Mouse (Mus musculus): Measurements from ENCODE around the gene Mkrn2. TPM values are rescaled to one million over a fixed set of nuclear protein-coding genes. Genes with fewer than 3 reads are reported as not detected.
A peak's percentile ranks its signal among the peaks of the same experiment; 100 is the strongest.
"Not testable (repeated sequence)": the region's sequence is repeated elsewhere in the genome, so short reads cannot be mapped to it uniquely, and the experiment has no call there.

Mkrn2 gene
- polyA plus RNA-seq, 1 experiment from 2014 or later = 25.6 TPM

DNA sequence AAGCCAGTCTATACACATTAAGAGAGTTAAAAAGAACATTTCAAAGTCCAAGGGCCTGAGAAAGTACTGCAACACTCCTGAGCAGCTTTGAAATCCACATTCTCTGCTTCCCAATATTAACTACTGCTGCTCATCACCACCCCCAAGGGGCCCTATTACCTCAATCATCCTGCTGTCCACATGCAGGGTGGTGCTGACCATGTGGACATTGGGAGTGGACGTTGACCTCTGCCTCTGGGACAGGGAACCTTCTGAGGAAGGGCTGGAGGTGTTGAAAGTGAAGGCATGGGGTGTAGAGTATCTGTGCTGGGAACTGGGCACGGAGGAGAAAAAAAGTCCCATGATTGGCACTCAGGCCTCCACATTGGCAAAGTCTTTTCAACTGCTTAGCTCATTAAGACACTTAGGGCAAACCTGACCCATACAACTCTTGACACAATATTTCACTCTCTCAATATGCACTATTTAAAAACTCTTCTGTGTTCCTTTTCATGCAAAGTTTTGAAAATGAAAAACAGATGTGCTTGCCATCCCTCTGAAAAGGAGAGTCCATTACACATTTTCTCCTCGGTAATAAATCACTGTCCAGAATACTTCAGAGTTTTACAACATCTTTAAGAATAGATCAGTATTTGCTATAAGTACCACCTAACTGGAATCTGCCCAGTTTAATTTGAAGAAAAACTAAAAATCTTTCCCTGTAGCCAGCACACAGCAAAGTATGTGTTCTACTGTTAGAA, 29.5 kb downstream of the Mkrn2 start:
- Histone ChIP-seq H3K27ac (ENCODE audit: low read length) (no peak overlapping the region), H3K27me3 (replicated peaks; ENCODE audit: control insufficient read depth, insufficient read depth, low read length) (no peaks in the 10 kb centered on the region), H3K4me2 (ENCODE audit: low read depth, low read length) (no peak overlapping the region), H3K9ac (ENCODE audit: low read depth, low read length) (no peak overlapping the region), H3K4me1 (ENCODE audit: control insufficient read depth, insufficient read depth, low read length) (no peaks in the 10 kb centered on the region), H3K4me3 (ENCODE audit: low read length) (no peak overlapping the region), H3K9me3 (ENCODE audit: control insufficient read depth, low read length) (no peaks in the 10 kb centered on the region), H3K36me3 (ENCODE audit: control insufficient read depth, insufficient read depth, low read length) (peaks cover 16% of the 10 kb centered on the region)
- ATAC-seq = no peak
- 84% methylated on average over 3 of the region's 3 CpGs for WGBS

DNA sequence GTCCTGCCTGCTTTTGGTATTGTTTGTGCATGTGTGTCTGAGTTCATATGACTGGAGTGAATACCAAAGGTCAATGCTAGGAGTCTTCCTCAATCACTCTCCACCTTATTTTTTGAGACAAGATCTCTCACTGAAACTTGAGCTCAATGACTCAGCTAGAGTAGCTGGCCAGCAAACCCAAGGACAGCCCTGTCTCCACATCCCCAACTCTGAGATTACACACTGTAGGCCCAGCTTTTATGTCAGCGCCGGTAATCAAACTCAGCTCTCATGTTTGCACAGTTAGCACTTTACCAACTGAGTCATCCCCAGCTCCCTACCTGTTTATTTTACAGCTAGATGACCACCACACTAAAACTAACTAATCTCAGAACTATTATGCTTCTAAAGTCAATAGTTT, 32.3 kb downstream of the Mkrn2 start:
- H3K4me3 ChIP-seq (ENCODE audit: low read length) = no peak overlapping the region
- H3K4me1 ChIP-seq (ENCODE audit: control insufficient read depth, insufficient read depth, low read length) = no peaks in the 10 kb centered on the region
- no peaks in the 10 kb centered on the region for H3K27me3 ChIP-seq (replicated peaks; ENCODE audit: control insufficient read depth, insufficient read depth, low read length)
- H3K36me3 ChIP-seq (ENCODE audit: control insufficient read depth, insufficient read depth, low read length) = peaks cover 16% of the 10 kb centered on the region
- 71% methylated on average over 2 of the region's 2 CpGs for WGBS
- H3K27ac ChIP-seq (ENCODE audit: low read length) = peak overlapping the region; percentile 45; the same call in 1 of the 2 replicates
- no peaks in the 10 kb centered on the region for H3K9me3 ChIP-seq (ENCODE audit: control insufficient read depth, low read length)
- no peak overlapping the region for H3K9ac ChIP-seq (ENCODE audit: low read depth, low read length)
- no peak overlapping the region for H3K4me2 ChIP-seq (ENCODE audit: low read depth, low read length)
- no peak for ATAC-seq

DNA sequence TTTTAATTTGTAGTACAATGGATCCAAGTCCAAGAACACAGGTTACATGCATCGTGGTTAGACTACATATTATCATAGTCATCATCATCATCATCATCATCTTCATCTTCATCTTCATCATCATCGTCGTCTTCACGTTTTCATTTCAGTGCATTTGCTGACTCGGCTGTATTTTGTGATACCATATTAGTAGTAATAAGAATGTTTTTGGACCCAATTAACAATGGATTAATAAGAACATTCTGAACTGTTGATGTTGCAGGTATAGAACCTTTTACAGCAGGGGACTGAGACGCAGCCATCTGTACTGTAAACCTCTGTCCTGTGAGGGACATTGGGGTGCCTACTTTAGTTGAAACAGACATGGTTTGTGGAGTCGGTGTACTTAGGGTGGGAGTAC, 36.5 kb downstream of the Mkrn2 start:
- H3K36me3 ChIP-seq (ENCODE audit: control insufficient read depth, insufficient read depth, low read length) = peaks cover 13% of the 10 kb centered on the region; the same call in 1 of the 2 replicates
- not testable (repeated sequence) for H3K4me1 ChIP-seq (ENCODE audit: control insufficient read depth, insufficient read depth, low read length); H3K27me3 ChIP-seq (replicated peaks; ENCODE audit: control insufficient read depth, insufficient read depth, low read length); H3K9me3 ChIP-seq (ENCODE audit: control insufficient read depth, low read length); H3K9ac ChIP-seq (ENCODE audit: low read depth, low read length); H3K4me2 ChIP-seq (ENCODE audit: low read depth, low read length); H3K4me3 ChIP-seq (ENCODE audit: low read length); H3K27ac ChIP-seq (ENCODE audit: low read length); ATAC-seq
- whole genome bisulfite sequencing = 94% methylated on average over 7 of the region's 7 CpGs

DNA sequence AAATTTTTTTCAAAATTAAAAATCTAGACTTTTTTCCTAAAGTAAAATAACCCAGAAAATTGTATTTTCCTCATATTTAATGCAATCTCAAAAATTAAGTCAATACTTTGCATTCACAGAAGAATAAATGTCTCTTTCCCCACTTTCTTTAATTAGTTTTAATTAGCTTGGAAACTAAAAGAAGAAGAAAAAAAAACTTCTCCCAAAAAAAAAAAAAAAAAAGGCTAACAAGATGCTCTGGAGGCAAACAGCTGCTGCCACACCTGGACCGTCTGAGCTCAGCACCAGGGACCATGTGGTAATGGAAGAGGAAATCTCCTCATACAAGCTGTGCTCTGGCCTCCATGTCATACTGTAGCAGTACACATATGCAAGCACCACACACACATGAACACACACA, 41.6 kb downstream of the Mkrn2 start:
- Histone ChIP-seq H3K36me3 (ENCODE audit: control insufficient read depth, insufficient read depth, low read length) (peaks cover 3% of the 10 kb centered on the region; the same call in 1 of the 2 replicates), H3K4me3 (ENCODE audit: low read length) (no peak overlapping the region), H3K9ac (ENCODE audit: low read depth, low read length) (no peak overlapping the region), H3K27ac (ENCODE audit: low read length) (no peak overlapping the region), H3K27me3 (replicated peaks; ENCODE audit: control insufficient read depth, insufficient read depth, low read length) (no peaks in the 10 kb centered on the region), H3K4me1 (ENCODE audit: control insufficient read depth, insufficient read depth, low read length) (peaks cover under 1% of the 10 kb centered on the region; the same call in 1 of the 2 replicates), H3K4me2 (ENCODE audit: low read depth, low read length) (no peak overlapping the region), H3K9me3 (ENCODE audit: control insufficient read depth, low read length) (no peaks in the 10 kb centered on the region)
- no peak for ATAC-seq
- WGBS = 69% methylated on average over 1 of the region's 1 CpGs

DNA sequence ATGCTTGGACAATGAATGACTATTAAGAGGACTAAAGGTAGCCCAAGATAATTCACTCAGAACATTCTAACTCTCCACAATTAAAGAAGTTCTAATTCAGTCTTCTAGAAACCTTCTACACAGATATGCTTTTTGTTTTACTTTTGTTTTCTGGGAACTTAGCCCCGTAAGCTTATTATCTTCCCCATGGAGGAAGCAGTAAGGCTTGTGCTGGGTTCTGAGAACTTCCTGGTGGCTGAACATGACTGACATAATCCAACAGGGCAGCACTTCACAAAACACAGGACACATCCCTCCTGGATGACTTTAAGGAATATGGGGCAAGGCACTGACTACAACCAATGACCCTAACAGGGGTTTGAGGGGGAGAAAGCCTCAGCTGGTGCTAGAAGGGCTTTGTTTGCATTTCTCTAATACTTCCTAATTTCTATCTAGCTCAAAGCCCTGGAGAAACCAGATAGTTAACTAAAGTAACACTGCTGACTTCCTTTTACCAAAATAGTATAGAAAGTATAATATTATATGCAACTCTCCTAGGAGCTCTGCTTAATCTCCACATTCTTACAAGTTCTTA, 48.2 kb downstream of the Mkrn2 start:
- Histone ChIP-seq H3K27ac (ENCODE audit: low read length) (peak overlapping the region; percentile 82), H3K27me3 (replicated peaks; ENCODE audit: control insufficient read depth, insufficient read depth, low read length) (no peaks in the 10 kb centered on the region)
- no peak for ATAC-seq

DNA sequence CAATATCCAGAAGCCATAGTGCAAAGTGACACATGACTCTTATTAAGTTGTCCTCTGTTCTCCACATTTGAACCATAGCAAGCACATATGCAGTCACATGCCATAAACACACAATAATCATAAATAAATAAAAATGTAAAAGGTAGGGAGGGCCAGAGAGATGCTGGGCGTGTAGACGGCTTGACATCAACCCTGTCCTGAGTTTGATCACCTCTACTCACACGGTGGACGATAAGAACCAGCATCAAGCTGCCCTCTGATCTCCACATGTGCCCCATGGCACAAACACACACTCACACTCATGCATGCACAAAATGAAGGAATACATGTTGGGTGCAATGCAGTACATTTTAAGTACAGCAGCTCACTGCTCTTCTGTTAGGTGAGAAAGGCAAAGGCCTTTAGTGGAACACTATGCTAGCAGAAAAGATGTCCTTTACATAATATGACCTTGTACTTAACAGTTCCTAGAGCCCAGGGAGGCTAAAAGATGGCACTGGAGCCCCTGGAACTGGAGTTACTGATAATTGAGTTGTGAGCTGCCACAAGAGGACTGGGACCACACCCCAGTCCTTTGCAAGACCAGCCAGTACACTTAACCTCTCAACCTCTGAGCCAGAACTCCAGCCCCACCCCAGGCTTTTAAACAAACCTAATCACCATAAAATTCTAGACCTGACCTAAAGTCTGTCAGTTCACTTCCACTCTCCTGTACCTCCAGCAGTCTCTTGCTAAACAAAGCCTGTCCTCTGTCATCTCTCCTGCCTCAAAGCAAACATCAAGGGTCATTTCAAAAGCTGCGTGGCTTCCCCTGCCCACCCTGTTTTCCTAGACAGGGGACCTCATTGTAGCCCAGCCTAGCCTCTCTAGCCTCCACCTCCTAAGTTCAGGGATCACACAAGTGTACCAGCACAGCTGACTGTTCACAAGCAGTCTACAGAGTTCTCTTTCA, 49.0 kb downstream of the Mkrn2 start:
- Histone ChIP-seq H3K4me2 (ENCODE audit: low read depth, low read length) (no peak overlapping the region), H3K9ac (ENCODE audit: low read depth, low read length) (no peak overlapping the region)

More for the DNA sequence above, 48.2 kb downstream of the Mkrn2 start:
- 60% methylated on average over 1 of the region's 1 CpGs for WGBS
- no peak overlapping the region for H3K4me3 ChIP-seq (ENCODE audit: low read length)
- peaks cover 28% of the 10 kb centered on the region for H3K4me1 ChIP-seq (ENCODE audit: control insufficient read depth, insufficient read depth, low read length)
- H3K9me3 ChIP-seq (ENCODE audit: control insufficient read depth, low read length) = no peaks in the 10 kb centered on the region
- 0 out of 2 replicates have a peak overlapping the region, but pooled peaks have one; percentile 9 for H3K4me2 ChIP-seq (ENCODE audit: low read depth, low read length)
- no peaks in the 10 kb centered on the region for H3K36me3 ChIP-seq (ENCODE audit: control insufficient read depth, insufficient read depth, low read length)
- H3K9ac ChIP-seq (ENCODE audit: low read depth, low read length) = no peak overlapping the region

DNA sequence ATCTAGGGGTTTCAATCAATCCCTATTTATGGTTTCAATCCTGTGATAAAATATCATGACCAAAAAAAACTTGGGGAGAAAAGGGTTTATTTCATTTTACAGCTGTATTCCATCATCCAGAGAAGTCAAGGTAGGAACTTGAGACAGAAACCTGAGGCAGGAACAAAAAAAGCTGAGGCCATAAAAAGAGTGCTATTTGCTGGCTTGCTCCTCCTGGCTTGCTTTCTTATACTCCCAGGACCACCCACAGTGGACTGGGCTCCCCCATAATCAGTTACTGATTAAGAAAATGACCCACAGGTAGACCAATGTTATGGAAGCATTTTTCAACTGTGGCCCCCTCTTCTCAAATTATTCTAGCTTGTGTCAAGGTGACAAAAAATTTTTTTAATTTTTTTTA, 50.0 kb downstream of the Mkrn2 start:
- H3K27me3 ChIP-seq (replicated peaks; ENCODE audit: control insufficient read depth, insufficient read depth, low read length) = no peaks in the 10 kb centered on the region
- no peak overlapping the region for H3K9ac ChIP-seq (ENCODE audit: low read depth, low read length)
- ATAC-seq = no peak
- H3K4me3 ChIP-seq (ENCODE audit: low read length) = no peak overlapping the region
- no peak overlapping the region for H3K4me2 ChIP-seq (ENCODE audit: low read depth, low read length)
- no peaks in the 10 kb centered on the region for H3K9me3 ChIP-seq (ENCODE audit: control insufficient read depth, low read length)
- no peaks in the 10 kb centered on the region for H3K36me3 ChIP-seq (ENCODE audit: control insufficient read depth, insufficient read depth, low read length)
- H3K4me1 ChIP-seq (ENCODE audit: control insufficient read depth, insufficient read depth, low read length) = peaks cover 28% of the 10 kb centered on the region
- peak overlapping the region; percentile 79; the same call in 1 of the 2 replicates for H3K27ac ChIP-seq (ENCODE audit: low read length)

More for the DNA sequence above, 49.0 kb downstream of the Mkrn2 start:
- 37% methylated on average over 5 of the region's 5 CpGs for WGBS
- peak; percentile 90 for ATAC-seq
- Histone ChIP-seq H3K4me3 (ENCODE audit: low read length) (no peak overlapping the region), H3K9me3 (ENCODE audit: control insufficient read depth, low read length) (no peaks in the 10 kb centered on the region), H3K27ac (ENCODE audit: low read length) (peak overlapping the region; percentile 79), H3K27me3 (replicated peaks; ENCODE audit: control insufficient read depth, insufficient read depth, low read length) (no peaks in the 10 kb centered on the region), H3K4me1 (ENCODE audit: control insufficient read depth, insufficient read depth, low read length) (peaks cover 28% of the 10 kb centered on the region), H3K36me3 (ENCODE audit: control insufficient read depth, insufficient read depth, low read length) (no peaks in the 10 kb centered on the region)

DNA sequence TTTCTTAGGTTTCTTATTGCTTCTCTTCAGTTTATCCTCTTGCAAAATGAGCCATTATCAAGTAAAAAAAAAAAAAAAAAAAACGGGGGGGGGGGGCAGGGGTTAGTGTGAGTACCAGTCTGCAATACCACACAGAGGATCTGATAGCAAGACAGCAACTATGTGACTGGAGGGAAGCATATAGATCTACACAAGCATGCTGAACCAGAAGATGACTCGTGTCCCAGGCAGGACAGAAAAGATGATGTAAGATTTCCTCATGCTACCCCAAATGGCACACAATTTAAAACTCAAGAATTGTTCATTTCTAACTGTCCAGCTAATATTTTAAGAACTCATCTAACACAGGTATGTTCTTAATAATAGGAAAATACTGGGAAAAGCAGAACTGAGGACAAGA, 52.2 kb downstream of the Mkrn2 start:
- H3K4me3 ChIP-seq (ENCODE audit: low read length) = no peak overlapping the region
- no peaks in the 10 kb centered on the region for H3K36me3 ChIP-seq (ENCODE audit: control insufficient read depth, insufficient read depth, low read length)
- H3K9me3 ChIP-seq (ENCODE audit: control insufficient read depth, low read length) = no peaks in the 10 kb centered on the region
- ATAC-seq = no peak
- no peak overlapping the region for H3K9ac ChIP-seq (ENCODE audit: low read depth, low read length)
- H3K27me3 ChIP-seq (replicated peaks; ENCODE audit: control insufficient read depth, insufficient read depth, low read length) = no peaks in the 10 kb centered on the region
- no peak overlapping the region for H3K27ac ChIP-seq (ENCODE audit: low read length)
- no peak overlapping the region for H3K4me2 ChIP-seq (ENCODE audit: low read depth, low read length)
- 30% methylated on average over 2 of the region's 2 CpGs for WGBS
- peaks cover 29% of the 10 kb centered on the region for H3K4me1 ChIP-seq (ENCODE audit: control insufficient read depth, insufficient read depth, low read length)

DNA sequence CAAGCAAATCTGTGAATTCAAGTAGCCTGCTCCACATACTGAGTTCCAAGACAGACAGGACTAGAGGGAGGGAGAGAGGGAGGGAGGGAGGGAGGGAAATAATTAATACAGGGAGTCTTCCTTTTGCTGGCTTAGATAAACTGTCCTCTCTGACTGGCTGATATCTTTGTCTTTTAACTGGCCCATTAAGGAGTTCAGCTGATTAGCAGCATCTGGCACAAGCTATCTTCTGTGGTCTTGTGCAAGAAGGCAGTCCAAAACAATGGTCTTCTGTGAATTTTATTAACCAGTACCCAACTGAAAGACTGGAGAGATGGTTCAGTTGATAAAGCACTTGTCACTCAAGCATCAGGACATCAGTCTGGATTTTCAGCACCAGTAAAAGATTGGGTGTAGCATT, 57.1 kb downstream of the Mkrn2 start:
- Histone ChIP-seq H3K27ac (ENCODE audit: low read length) (no peak overlapping the region), H3K9ac (ENCODE audit: low read depth, low read length) (no peak overlapping the region), H3K27me3 (replicated peaks; ENCODE audit: control insufficient read depth, insufficient read depth, low read length) (no peaks in the 10 kb centered on the region), H3K9me3 (ENCODE audit: control insufficient read depth, low read length) (no peaks in the 10 kb centered on the region), H3K4me3 (ENCODE audit: low read length) (no peak overlapping the region), H3K36me3 (ENCODE audit: control insufficient read depth, insufficient read depth, low read length) (no peaks in the 10 kb centered on the region), H3K4me2 (ENCODE audit: low read depth, low read length) (no peak overlapping the region), H3K4me1 (ENCODE audit: control insufficient read depth, insufficient read depth, low read length) (peaks cover 12% of the 10 kb centered on the region)
- ATAC-seq = 0 out of 2 replicates have a peak, but pooled peaks have one; percentile 21

Data from intestine, embryonic 16.5 days (tissue).